Mouse (Mus musculus) intestine, embryonic 16.5 days (tissue): ENCODE results near the gene Strn. TPM values are rescaled to one million over a fixed set of nuclear protein-coding genes. Genes with fewer than 3 reads are reported as not detected.

Experiments
- ATAC-seq: fragments of 200-750 bp; cut with Nextera tagmentation; 2 replicates; pipeline ENCODE4 v1.8.0; 2017; ENCODE audit warnings: moderate TSS enrichment, moderate library complexity
- H3K27ac ChIP-seq: fragments of 300-500 bp; sonication (generic); 2 replicates; pipeline ENCODE4 v1.5.1; 2014; ENCODE audit warnings: mild to moderate bottlenecking, low read length
- H3K27me3 ChIP-seq: fragments of 300-500 bp; sonication (generic); replicated peaks from 2 replicates; pipeline ENCODE4 v1.6.1; 2014; ENCODE audit warnings: low read length, control low read depth, mixed read lengths; ENCODE audit not compliant: control insufficient read depth, insufficient read depth
- H3K36me3 ChIP-seq: fragments of 300-500 bp; sonication (generic); 2 replicates; pipeline ENCODE4 v1.6.1; 2014; ENCODE audit warnings: low read length, control low read depth; ENCODE audit not compliant: control insufficient read depth, insufficient read depth
- H3K4me1 ChIP-seq: fragments of 300-500 bp; sonication (generic); 2 replicates; pipeline ENCODE4 v1.6.1; 2014; ENCODE audit warnings: low read length, control low read depth, mixed read lengths; ENCODE audit not compliant: control insufficient read depth, insufficient read depth
- H3K4me2 ChIP-seq: fragments of 300-500 bp; sonication (generic); 2 replicates; pipeline ENCODE4 v1.6.1; 2014; ENCODE audit warnings: low read depth, low read length, control low read depth
- H3K4me3 ChIP-seq: fragments of 300-500 bp; sonication (generic); 2 replicates; pipeline ENCODE4 v1.5.1; 2014; ENCODE audit warnings: mild to moderate bottlenecking, low read length
- H3K9ac ChIP-seq: fragments of 300-500 bp; sonication (generic); 2 replicates; pipeline ENCODE4 v1.6.1; 2014; ENCODE audit warnings: low read depth, low read length
- H3K9me3 ChIP-seq: fragments of 300-500 bp; sonication (generic); 2 replicates; pipeline ENCODE4 v1.6.1; 2016; ENCODE audit warnings: low read length, control low read depth; ENCODE audit not compliant: control insufficient read depth
- WGBS: fragments of 180-500 bp; shearing (Covaris S2); extraction: QIAGEN DNeasy Blood & Tissue Kit; methylation state at CpG from one replicate; pipeline ENCODE4 v1.1.7; 2014; 5-methylcytosine and 5-hydroxymethylcytosine counted together
- polyA plus RNA-seq: library from polyadenylated mRNA; unstranded; fragments of >200 nt; fragmentation: Nextera tagmentation; extraction: Ambion mirVana; gene quantifications from 2 replicates; pipeline ENCODE4 v1.2.1, GENCODE M21; 2015

Strn gene
- polyA plus RNA-seq, 1 experiment from 2014 or later: 4.7 TPM

DNA sequence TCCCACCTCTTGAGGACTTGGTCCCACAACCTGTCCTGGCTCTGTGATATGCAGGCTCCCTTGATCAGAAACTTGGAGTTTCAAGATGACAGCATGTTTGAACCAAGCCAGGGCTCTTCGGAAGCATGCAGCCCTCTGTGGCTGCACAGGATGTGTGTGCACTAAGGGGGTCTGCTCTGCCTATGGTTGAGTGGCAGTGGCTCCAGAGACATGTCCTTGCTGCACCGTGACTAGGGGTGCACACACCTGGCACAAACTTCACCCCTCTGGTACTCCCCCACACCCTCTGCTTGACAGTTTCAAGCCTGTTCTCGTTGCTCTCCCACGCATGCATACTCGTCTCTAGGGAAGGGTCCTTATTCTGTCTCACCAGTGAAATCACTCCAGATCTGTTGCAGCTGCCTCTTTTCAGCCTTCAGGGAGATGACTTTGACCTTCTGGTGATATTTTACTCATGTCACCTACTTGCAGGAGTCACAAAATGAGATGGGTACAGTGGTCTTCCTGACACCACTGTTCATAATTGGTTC is 118.8 kb downstream of the Strn start:
- no peak overlapping the region for H3K9ac ChIP-seq
- no peak overlapping the region for H3K27ac ChIP-seq
- no peaks in the 10 kb centered on the region for H3K9me3 ChIP-seq
- 75% methylated on average over 5 of the region's 5 CpGs for whole genome bisulfite sequencing
- H3K36me3 ChIP-seq: no peaks in the 10 kb centered on the region
- H3K27me3 ChIP-seq: no peaks in the 10 kb centered on the region
- H3K4me1 ChIP-seq: no peaks in the 10 kb centered on the region
- no peak for ATAC-seq
- no peak overlapping the region for H3K4me2 ChIP-seq
- no peak overlapping the region for H3K4me3 ChIP-seq

DNA sequence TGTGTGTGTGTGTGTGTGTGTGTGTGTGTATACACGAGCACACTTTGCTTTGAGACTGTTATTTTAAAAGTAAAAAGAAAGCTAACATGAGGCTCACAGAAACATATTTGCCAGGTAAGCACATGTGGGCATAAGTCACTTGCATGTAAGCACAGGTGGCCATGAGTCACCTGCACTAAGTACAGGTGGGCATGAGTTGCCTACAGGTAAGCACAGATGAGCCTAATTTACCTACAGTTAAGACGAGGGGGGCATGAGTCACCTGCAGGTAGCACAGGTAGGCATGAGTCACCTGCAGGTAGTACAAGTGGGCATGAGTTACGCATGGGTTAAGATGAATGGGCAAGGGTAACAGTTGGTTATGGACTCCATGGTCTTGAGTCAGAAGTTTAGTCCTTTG is 121.9 kb downstream of the Strn start:
- ATAC-seq: no peak
- 86% methylated on average over 3 of the region's 3 CpGs for WGBS
- Histone ChIP-seq H3K4me3 (no peak overlapping the region), H3K4me1 (no peaks in the 10 kb centered on the region), H3K4me2 (no peak overlapping the region), H3K27me3 (no peaks in the 10 kb centered on the region), H3K9ac (no peak overlapping the region), H3K9me3 (no peaks in the 10 kb centered on the region), H3K36me3 (no peaks in the 10 kb centered on the region), H3K27ac (no peak overlapping the region)

- H3K4me3 ChIP-seq: no peak overlapping the region
Observed at GRCm38 (mm10) chr17:78614481-78614880, 122.5 kb downstream of the Strn start.

DNA sequence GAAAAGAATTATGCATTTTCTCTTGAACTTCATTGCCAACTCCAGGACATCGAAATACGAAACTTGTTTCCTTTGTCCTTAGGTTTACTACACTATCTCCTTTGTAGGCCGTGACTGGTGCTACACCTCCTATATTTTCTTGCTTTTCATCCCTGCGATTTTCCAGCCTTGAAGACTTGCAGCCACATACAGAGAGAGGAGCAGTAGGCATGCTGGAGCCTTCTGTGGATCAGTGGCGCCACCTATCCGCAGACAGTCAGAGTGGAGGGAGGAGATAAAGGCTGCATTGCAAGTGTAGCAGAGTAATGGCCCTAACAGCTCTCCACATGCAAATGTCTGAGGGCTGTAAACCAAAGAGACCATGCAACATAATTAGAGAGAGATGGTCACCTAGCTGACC is 125.9 kb downstream of the Strn start:
- 77% methylated on average over 6 of the region's 6 CpGs for WGBS
- no peak overlapping the region for H3K9ac ChIP-seq
- no peaks in the 10 kb centered on the region for H3K27me3 ChIP-seq
- no peak overlapping the region for H3K4me2 ChIP-seq
- no peak for ATAC-seq
- 0 out of 2 replicates have a peak, but pooled peaks cover 5% of the 10 kb centered on the region for H3K4me1 ChIP-seq
- no peak overlapping the region for H3K27ac ChIP-seq
- no peak overlapping the region for H3K4me3 ChIP-seq
- no peaks in the 10 kb centered on the region for H3K36me3 ChIP-seq
- no peaks in the 10 kb centered on the region for H3K9me3 ChIP-seq

More at GRCm38 (mm10) chr17:78614481-78614880, 122.5 kb downstream of the Strn start:
- Histone ChIP-seq H3K9ac (no peak overlapping the region), H3K27me3 (no peaks in the 10 kb centered on the region), H3K4me1 (no peaks in the 10 kb centered on the region), H3K9me3 (no peaks in the 10 kb centered on the region), H3K36me3 (no peaks in the 10 kb centered on the region), H3K4me2 (no peak overlapping the region), H3K27ac (no peak overlapping the region)
- ATAC-seq: no peak
- 75% methylated on average over 2 of the region's 2 CpGs for WGBS

GRCm38 (mm10) chr17:78609191-78609855 is 127.7 kb downstream of the Strn start:
- no peak overlapping the region for H3K4me3 ChIP-seq
- WGBS: 79% methylated on average over 13 of the region's 13 CpGs
- H3K27ac ChIP-seq: no peak overlapping the region
- H3K4me1 ChIP-seq: 0 out of 2 replicates have a peak, but pooled peaks cover 5% of the 10 kb centered on the region
- ATAC-seq: no peak
- H3K9me3 ChIP-seq: no peaks in the 10 kb centered on the region
- no peak overlapping the region for H3K4me2 ChIP-seq
- no peaks in the 10 kb centered on the region for H3K27me3 ChIP-seq
- H3K36me3 ChIP-seq: no peaks in the 10 kb centered on the region
- no peak overlapping the region for H3K9ac ChIP-seq

GRCm38 (mm10) chr17:78608716-78609115 is 128.3 kb downstream of the Strn start:
- H3K9me3 ChIP-seq: no peaks in the 10 kb centered on the region
- no peaks in the 10 kb centered on the region for H3K27me3 ChIP-seq
- no peaks in the 10 kb centered on the region for H3K36me3 ChIP-seq
- ATAC-seq: peak; percentile 20
- H3K9ac ChIP-seq: no peak overlapping the region
- no peak overlapping the region for H3K4me3 ChIP-seq
- no peak overlapping the region for H3K4me2 ChIP-seq
- 75% methylated on average over 8 of the region's 8 CpGs for WGBS
- H3K27ac ChIP-seq: no peak overlapping the region
- 0 out of 2 replicates have a peak, but pooled peaks cover 5% of the 10 kb centered on the region for H3K4me1 ChIP-seq

DNA sequence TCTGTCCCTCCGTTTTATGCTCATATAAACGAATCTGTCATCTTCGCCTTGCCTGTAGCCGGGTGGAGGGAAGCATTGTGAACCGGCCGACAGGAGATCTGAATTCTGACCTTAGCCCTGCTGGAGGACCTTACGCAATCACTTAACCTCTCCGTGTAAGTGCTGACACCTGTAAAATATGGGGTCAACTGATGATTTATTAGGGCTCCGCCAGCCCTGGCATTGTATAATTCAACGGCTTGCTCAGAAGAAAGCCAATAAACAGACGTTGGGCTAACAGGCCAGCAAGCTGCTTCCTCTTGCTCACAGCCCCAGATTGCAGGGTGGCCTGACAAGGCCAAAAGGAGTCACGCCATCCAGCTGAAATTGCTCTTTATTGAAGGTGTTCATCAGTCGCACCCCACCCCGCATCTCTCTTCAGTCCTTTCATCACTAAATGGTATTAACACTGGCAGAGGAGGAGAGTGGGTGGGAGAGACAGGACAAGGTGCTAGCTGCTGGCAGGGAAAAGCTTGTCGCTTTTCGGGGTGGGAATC is 128.8 kb downstream of the Strn start:
- Histone ChIP-seq H3K4me2 (no peak overlapping the region), H3K27me3 (no peaks in the 10 kb centered on the region), H3K36me3 (no peaks in the 10 kb centered on the region), H3K4me3 (no peak overlapping the region), H3K4me1 (0 out of 2 replicates have a peak, but pooled peaks cover 5% of the 10 kb centered on the region), H3K27ac (no peak overlapping the region), H3K9ac (no peak overlapping the region), H3K9me3 (no peaks in the 10 kb centered on the region)
- peak; percentile 85 for ATAC-seq
- 22% methylated on average over 16 of the region's 16 CpGs for WGBS

DNA sequence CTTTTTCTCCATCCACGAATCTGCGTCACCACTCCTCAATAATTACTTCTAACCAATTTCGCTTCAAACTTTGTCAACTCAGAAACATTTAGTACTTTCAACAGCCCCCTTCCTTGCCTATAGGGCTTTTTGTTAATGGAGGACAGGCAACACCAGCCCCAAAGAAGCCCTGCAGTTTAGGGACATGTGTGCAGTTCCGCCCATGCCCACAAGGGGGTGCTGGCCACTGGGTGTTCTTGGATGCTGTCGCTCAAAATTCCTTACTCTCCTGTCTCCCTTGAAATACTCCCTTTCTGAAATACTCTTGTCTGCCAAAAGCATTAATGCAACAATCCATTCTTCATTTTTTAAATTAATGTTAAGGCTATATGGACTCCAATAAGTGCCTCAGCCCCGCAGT is 132.6 kb downstream of the Strn start:
- Histone ChIP-seq H3K4me3 (no peak overlapping the region), H3K4me2 (no peak overlapping the region), H3K27ac (no peak overlapping the region), H3K27me3 (no peaks in the 10 kb centered on the region), H3K9ac (no peak overlapping the region), H3K36me3 (no peaks in the 10 kb centered on the region), H3K4me1 (0 out of 2 replicates have a peak, but pooled peaks cover 5% of the 10 kb centered on the region), H3K9me3 (no peaks in the 10 kb centered on the region)
- WGBS: 70% methylated on average over 6 of the region's 6 CpGs
- ATAC-seq: no peak

GRCm38 (mm10) chr17:78603872-78604271 is 133.1 kb downstream of the Strn start:
- no peak overlapping the region for H3K27ac ChIP-seq
- no peak overlapping the region for H3K4me2 ChIP-seq
- 36% methylated on average over 8 of the region's 8 CpGs for WGBS
- 0 out of 2 replicates have a peak, but pooled peaks cover 5% of the 10 kb centered on the region for H3K4me1 ChIP-seq
- no peak overlapping the region for H3K4me3 ChIP-seq
- H3K9me3 ChIP-seq: no peaks in the 10 kb centered on the region
- H3K36me3 ChIP-seq: no peaks in the 10 kb centered on the region
- no peak for ATAC-seq
- no peak overlapping the region for H3K9ac ChIP-seq
- no peaks in the 10 kb centered on the region for H3K27me3 ChIP-seq
